Mouse (Mus musculus) midbrain, embryonic 12.5 days (tissue): ENCODE measurements around the gene Timp4. TPM values are rescaled to one million over a fixed set of nuclear protein-coding genes. Genes with fewer than 3 reads are reported as not detected.

Experiments
- ATAC-seq: fragments of 200-750 bp; cut with Nextera tagmentation; 2 replicates; pipeline ENCODE4 v1.8.0; 2017; ENCODE audit warnings: low read depth, moderate TSS enrichment, moderate library complexity; ENCODE audit not compliant: low FRiP score
- H3K27ac ChIP-seq: fragments of 300-500 bp; sonication (generic); replicated peaks from 2 replicates; pipeline ENCODE4 v1.5.1; 2016; ENCODE audit warnings: mild to moderate bottlenecking
- H3K27me3 ChIP-seq: fragments of 300-500 bp; sonication (generic); 2 replicates; pipeline ENCODE4 v1.6.1; 2016; ENCODE audit warnings: mild to moderate bottlenecking
- H3K36me3 ChIP-seq: fragments of 300-500 bp; sonication (generic); 2 replicates; pipeline ENCODE4 v1.6.1; 2016
- H3K4me1 ChIP-seq: fragments of 300-500 bp; sonication (generic); 2 replicates; pipeline ENCODE4 v1.6.1; 2016
- H3K4me2 ChIP-seq: fragments of 300-500 bp; sonication (generic); replicated peaks from 2 replicates; pipeline ENCODE4 v1.6.1; 2016; ENCODE audit warnings: mild to moderate bottlenecking, moderate library complexity
- H3K4me3 ChIP-seq: fragments of 300-500 bp; sonication (generic); 2 replicates; pipeline ENCODE4 v1.5.1; 2016; ENCODE audit warnings: mild to moderate bottlenecking
- H3K9ac ChIP-seq: fragments of 300-500 bp; sonication (generic); replicated peaks from 2 replicates; pipeline ENCODE4 v1.6.1; 2016; ENCODE audit warnings: mild to moderate bottlenecking, moderate library complexity
- H3K9me3 ChIP-seq: fragments of 300-500 bp; sonication (generic); 2 replicates; pipeline ENCODE4 v1.6.1; 2016; ENCODE audit warnings: mild to moderate bottlenecking
- WGBS: fragments of 180-500 bp; shearing (Covaris S2); methylation state at CpG from one replicate; pipeline ENCODE4 v1.1.7; 2016; 5-methylcytosine and 5-hydroxymethylcytosine counted together
- polyA plus RNA-seq: library from polyadenylated mRNA; unstranded; fragments of >200 nt; fragmentation: Nextera tagmentation; extraction: Ambion mirVana; gene quantifications from 2 replicates; pipeline ENCODE4 v1.2.1, GENCODE M21; 2016

The Timp4 gene
- polyA plus RNA-seq, 1 experiment from 2014 or later: 0.47 TPM

DNA sequence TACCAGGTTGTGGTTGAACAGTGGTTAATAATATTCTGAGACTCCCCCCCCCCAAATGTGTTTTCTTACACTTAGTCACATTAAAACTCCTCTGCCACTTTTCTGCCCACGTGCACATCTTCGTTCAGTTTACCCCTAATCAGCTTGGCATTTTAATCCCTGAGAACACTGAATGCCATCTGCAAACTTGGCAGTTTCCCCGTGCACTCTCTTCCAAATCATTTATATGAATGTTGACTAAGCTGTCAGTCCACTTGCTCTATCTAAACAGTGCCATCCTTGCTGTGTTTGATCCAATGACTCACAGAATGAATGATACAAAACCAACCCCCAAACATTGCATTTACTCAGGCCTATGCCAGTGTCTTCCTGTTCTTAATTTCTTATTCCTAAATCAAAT lies 26.5 kb downstream of the Timp4 start:
- ATAC-seq: no peak
- no peak overlapping the region for H3K4me3 ChIP-seq
- 54% methylated on average over 3 of the region's 3 CpGs for WGBS
- no peak overlapping the region for H3K4me2 ChIP-seq
- H3K27ac ChIP-seq: no peak overlapping the region
- H3K9ac ChIP-seq: no peak overlapping the region
- H3K4me1 ChIP-seq: no peaks in the 10 kb centered on the region
- H3K27me3 ChIP-seq: no peaks in the 10 kb centered on the region
- no peaks in the 10 kb centered on the region for H3K36me3 ChIP-seq
- no peaks in the 10 kb centered on the region for H3K9me3 ChIP-seq

DNA sequence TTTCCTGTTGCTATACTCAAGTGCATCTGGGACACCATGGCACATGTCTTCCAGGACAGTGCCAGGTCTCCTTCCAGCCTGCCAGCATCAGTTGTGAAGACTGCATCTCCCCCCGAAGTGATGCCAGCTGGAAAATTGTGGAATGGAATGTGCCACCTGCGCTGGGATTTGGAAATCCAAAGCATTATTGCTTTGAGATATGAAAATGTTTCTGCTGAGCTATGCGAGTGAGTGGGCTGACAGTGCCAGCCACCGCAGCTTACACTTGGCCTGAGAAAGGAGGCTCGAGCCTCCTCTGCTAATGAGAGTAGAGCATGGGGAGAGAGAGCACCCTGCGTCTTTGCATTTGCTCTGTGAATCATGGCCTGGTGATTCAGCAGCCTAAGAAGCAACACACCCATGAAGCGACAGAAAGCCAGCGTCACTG lies 30.8 kb downstream of the Timp4 start:
- H3K4me1 ChIP-seq: no peaks in the 10 kb centered on the region
- no peak overlapping the region for H3K4me3 ChIP-seq
- no peak overlapping the region for H3K9ac ChIP-seq
- H3K9me3 ChIP-seq: no peaks in the 10 kb centered on the region
- 84% methylated on average over 8 of the region's 8 CpGs for WGBS
- no peaks in the 10 kb centered on the region for H3K36me3 ChIP-seq
- H3K27me3 ChIP-seq: no peaks in the 10 kb centered on the region
- H3K27ac ChIP-seq: no peak overlapping the region
- H3K4me2 ChIP-seq: no peak overlapping the region
- no peak for ATAC-seq

DNA sequence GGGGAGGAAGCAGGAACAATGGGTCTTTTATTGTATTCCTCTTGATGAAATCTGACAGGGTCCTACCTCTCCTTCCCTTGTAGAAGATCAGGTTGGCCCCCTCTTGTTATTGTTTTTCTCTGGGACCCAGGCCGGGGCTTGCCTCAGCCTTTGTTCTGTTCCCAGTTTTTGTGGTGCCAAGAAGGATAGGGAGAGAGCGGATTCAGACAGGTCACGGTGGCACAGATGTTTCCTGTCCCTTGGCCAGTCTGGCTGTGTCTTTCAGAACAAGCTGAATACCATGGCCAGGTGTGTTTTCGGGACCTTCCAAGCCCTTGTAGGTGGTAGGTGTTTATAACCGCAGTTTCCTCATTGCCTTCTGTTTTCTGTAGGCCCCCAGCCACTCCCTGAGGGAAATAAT lies 38.9 kb downstream of the Timp4 start:
- Histone ChIP-seq H3K9me3 (no peaks in the 10 kb centered on the region), H3K4me1 (no peaks in the 10 kb centered on the region), H3K27ac (no peak overlapping the region), H3K36me3 (no peaks in the 10 kb centered on the region), H3K9ac (no peak overlapping the region), H3K27me3 (no peaks in the 10 kb centered on the region), H3K4me2 (no peak overlapping the region), H3K4me3 (no peak overlapping the region)
- 70% methylated on average over 5 of the region's 5 CpGs for WGBS
- ATAC-seq: no peak

DNA sequence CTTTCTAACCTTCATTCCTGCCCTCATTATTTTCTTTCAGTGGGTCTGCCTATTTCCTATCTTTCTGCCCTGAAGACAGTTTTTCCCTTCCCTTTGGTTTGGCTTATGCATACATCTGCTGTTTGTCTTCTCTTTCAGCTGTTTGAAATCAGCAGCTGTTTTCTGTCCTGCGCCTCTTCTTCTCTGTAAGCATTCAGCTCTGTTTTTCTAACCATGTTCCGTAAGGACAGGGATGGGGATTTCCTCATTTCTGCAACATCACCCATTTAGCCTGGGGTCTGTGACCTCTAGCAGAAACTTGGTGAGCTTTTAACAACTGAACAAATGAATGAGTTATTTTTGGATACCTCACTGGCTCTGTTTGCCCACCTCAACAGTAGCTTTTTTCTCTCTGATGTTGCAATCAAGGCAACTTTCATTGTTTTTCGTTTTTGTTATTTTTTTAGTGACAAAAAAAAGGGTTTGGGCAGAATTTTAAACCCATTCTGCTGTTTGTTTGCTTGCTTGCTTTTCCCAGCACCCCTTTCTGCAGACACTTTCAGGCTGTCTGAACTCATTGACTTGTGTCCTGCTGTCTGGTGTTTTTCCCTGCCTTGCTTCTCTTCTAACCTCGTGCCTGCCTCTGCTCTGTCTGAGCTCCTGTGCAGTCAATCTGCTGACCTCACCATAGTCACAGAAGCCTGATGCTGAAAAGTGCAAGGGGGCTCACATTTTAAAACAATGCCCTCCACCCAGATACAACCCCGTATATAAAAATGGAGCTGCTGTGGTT lies 39.7 kb downstream of the Timp4 start:
- no peaks in the 10 kb centered on the region for H3K36me3 ChIP-seq
- no peak overlapping the region for H3K9ac ChIP-seq
- no peaks in the 10 kb centered on the region for H3K9me3 ChIP-seq
- 63% methylated on average over 5 of the region's 5 CpGs for WGBS
- no peak overlapping the region for H3K4me2 ChIP-seq
- H3K27ac ChIP-seq: no peak overlapping the region
- no peaks in the 10 kb centered on the region for H3K27me3 ChIP-seq
- no peak overlapping the region for H3K4me3 ChIP-seq
- H3K4me1 ChIP-seq: no peaks in the 10 kb centered on the region
- ATAC-seq: no peak

DNA sequence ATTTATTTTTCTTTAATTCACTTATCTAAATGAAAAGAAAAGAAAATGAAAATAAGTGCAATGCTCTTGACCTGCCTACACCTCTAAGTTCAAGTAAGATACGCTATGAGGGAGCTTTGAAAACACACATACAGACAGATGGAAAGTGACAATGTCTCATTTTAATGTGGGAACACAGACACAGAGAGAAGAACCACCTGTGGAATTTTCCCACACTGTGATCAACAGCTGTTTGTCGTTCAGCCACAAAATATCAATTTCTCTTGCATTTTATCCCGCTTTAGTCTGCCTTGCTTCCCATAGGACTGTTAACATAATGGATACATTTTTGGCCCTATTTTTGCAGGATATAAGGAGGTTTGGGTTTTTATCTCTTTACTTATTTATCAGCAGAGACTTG lies 41.2 kb downstream of the Timp4 start:
- Histone ChIP-seq H3K27ac (no peak overlapping the region), H3K9ac (no peak overlapping the region), H3K4me1 (no peaks in the 10 kb centered on the region), H3K36me3 (no peaks in the 10 kb centered on the region), H3K9me3 (no peaks in the 10 kb centered on the region), H3K27me3 (no peaks in the 10 kb centered on the region), H3K4me2 (no peak overlapping the region), H3K4me3 (no peak overlapping the region)
- WGBS: 89% methylated on average over 3 of the region's 3 CpGs
- no peak for ATAC-seq

DNA sequence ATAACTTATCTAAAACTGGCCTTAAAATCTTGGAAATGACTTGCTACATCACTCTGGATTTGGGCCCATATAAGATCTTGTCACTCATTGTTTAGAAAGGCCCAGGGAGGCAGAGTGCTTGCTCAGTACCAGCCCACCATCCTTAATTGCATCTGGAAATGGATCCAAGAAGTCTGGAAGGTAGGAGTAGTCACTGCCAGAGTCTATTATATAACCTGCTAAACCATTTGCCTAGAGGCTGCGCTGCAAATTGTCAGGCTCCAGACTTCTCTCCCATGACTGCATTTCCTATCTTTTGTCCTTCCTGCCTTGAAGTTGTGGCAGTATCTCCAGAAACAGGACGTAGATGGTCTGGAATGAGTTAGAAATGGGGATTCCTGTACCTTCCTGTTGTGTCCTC lies 41.8 kb downstream of the Timp4 start:
- Histone ChIP-seq H3K9ac (no peak overlapping the region), H3K4me3 (no peak overlapping the region), H3K4me1 (no peaks in the 10 kb centered on the region), H3K27ac (no peak overlapping the region), H3K36me3 (no peaks in the 10 kb centered on the region), H3K4me2 (no peak overlapping the region), H3K27me3 (no peaks in the 10 kb centered on the region), H3K9me3 (no peaks in the 10 kb centered on the region)
- 82% methylated on average over 2 of the region's 2 CpGs for WGBS
- ATAC-seq: no peak

DNA sequence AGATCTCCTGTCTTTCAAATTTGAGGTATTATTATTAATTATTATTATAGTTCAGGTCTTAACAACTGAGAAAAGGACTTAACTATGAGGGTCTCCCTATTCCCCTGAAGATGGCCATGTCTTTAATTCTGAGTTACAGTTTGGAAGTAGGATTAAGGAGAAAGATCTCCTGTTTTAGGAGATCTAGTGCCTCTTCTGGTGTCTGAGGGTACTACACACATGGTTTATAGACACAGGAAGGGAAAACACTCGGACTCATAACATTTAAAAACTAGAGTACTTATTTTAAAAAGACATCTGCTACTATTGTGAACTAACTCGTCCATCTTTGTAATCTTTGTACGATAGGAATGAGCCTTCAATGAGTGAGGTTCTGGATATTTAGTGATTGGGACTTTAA lies 49.0 kb downstream of the Timp4 start:
- whole genome bisulfite sequencing: 83% methylated on average over 3 of the region's 3 CpGs
- H3K4me1 ChIP-seq: no peaks in the 10 kb centered on the region
- H3K27me3 ChIP-seq: no peaks in the 10 kb centered on the region
- H3K4me2 ChIP-seq: no peak overlapping the region
- H3K9ac ChIP-seq: no peak overlapping the region
- no peaks in the 10 kb centered on the region for H3K36me3 ChIP-seq
- no peak overlapping the region for H3K4me3 ChIP-seq
- no peaks in the 10 kb centered on the region for H3K9me3 ChIP-seq
- H3K27ac ChIP-seq: no peak overlapping the region
- ATAC-seq: no peak

DNA sequence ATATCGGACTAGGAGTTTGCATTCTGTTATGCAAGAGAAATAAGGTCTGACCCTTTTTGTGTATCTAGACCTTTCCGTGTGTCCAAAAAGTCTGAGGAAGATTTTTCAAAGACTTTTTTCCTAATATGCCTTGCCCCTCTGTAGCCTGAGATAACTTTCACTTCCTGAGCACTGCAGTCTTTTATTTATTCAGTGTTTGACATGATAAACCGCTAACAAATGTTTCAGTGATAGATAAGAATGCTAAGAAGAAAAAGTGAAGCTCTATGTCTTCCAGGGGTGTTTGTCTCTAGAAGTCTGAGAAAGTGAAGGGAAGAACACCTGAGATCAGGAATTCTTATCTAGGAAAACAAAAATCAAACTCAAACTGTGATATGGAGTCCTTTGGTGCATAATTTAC lies 51.3 kb downstream of the Timp4 start:
- no peaks in the 10 kb centered on the region for H3K9me3 ChIP-seq
- H3K9ac ChIP-seq: no peak overlapping the region
- ATAC-seq: no peak
- WGBS: 87% methylated on average over 3 of the region's 3 CpGs
- no peak overlapping the region for H3K4me2 ChIP-seq
- H3K27ac ChIP-seq: no peak overlapping the region
- H3K4me1 ChIP-seq: no peaks in the 10 kb centered on the region
- H3K27me3 ChIP-seq: no peaks in the 10 kb centered on the region
- H3K4me3 ChIP-seq: no peak overlapping the region
- no peaks in the 10 kb centered on the region for H3K36me3 ChIP-seq

Other genes with a start within 250 kb of the Timp4 start
- 62.3 and 63.0 TPM in 2 replicates for gene Tamm41, start 214.3 kb downstream of the Timp4 start, polyA plus RNA-seq
- 6.6 and 7.4 TPM in 2 replicates for gene Syn2, start 117.3 kb downstream of the Timp4 start, polyA plus RNA-seq
- not detected in 2 replicates for gene Gm17482, start 24.9 kb downstream of the Timp4 start, polyA plus RNA-seq
- 0.32 TPM in 1 of 2 replicates, not detected in the other for gene Pparg, start 108.7 kb upstream of the Timp4 start, polyA plus RNA-seq